Mouse (Mus musculus) megakaryocyte-erythroid progenitor cell, adult 5 weeks (primary cell): Measurements from ENCODE around the gene Lrfn2. TPM values are rescaled to one million over a fixed set of nuclear protein-coding genes. Genes with fewer than 3 reads are reported as not detected.

ENCODE experiments used
- polyA plus RNA-seq: library from polyadenylated mRNA; stranded (reverse); fragments of >175 nt; gene quantifications from 2 replicates; pipeline ENCODE4 v1.2.3, GENCODE M21; 2012

Gene Lrfn2
- not detected in 2 replicates for polyA plus RNA-seq

GRCm38 (mm10) chr17:48931621-48932405, at the start of gene Lrfn2:
Lrfn2 (plus strand) TSS chr17:48932379.

